24 mouse cellular contexts compared by ENCODE assay signal in genomic region chr9:42357585-42357984, GRCm38 (mm10). TPM values are rescaled to one million over a fixed set of nuclear protein-coding genes. Genes with fewer than 3 reads are reported as not detected.
A peak's percentile ranks its signal among the peaks of the same experiment; 100 is the strongest.
DNase-seq lines count a peak whose midpoint lies in the region; ATAC-seq lines count a peak whose summit lies in the region.
"Had no signal": no experiment of that assay in that cellular context is flagged by ENCODE, and none has a peak within 500 bp of the region (broad histone marks: within the 10 kb centered on the region; RNA-seq: fewer than 3 reads in every experiment).

No protein-coding gene starts in this region.

- 0 out of 2 replicates have a peak, but pooled peaks cover 4% of the 10 kb centered on the region for H3K27me3 ChIP-seq in neural tube, embryonic 12.5 days (replicated peaks)
- no peaks in the 10 kb centered on the region for H3K27me3 ChIP-seq in neural tube, embryonic 15.5 days (replicated peaks)
- H3K27me3 ChIP-seq: embryonic facial prominence, embryonic 12.5 days; forebrain, embryonic 13.5 days; forebrain, embryonic 15.5 days had no signal

- peak; percentile 70; the same call in 1 of the 2 replicates for ATAC-seq in neural tube, embryonic 12.5 days (ENCODE audit: low FRiP score, low read depth)
- no peak for ATAC-seq in neural tube, embryonic 15.5 days (ENCODE audit: low FRiP score)
- ATAC-seq: activated CD4-positive, CD25-positive, alpha-beta regulatory T cell, adult 4 months; CD4-positive, CD25-positive, alpha-beta regulatory T cell, adult 4 months; forebrain, embryonic 13.5 days; forebrain, embryonic 15.5 days; forebrain, postnatal 0 days; Patski had no signal

- DNase-seq in embryo, embryonic 10.5 days (ENCODE audit: low spot score) = peak; percentile 28
- no peak for DNase-seq in embryo, embryonic 9.5 days (ENCODE audit: extremely low spot score)
- no peak for DNase-seq in retina, postnatal 1 day
- DNase-seq: adrenal gland, adult 8-10 months; adrenal gland, postnatal 14 days; adrenal gland, postnatal 36 days; B cell, adult 2 months; cerebellum, adult 11-12 months; cerebellum, adult 2 months; cerebellum, adult 9-10 months; cerebellum, postnatal 10 days; cerebellum, postnatal 25 days; embryo, embryonic 11 days; forebrain, postnatal 0 days had no signal

- no peak overlapping the region for H3K4me2 ChIP-seq in neural tube, embryonic 12.5 days (replicated peaks)
- H3K4me2 ChIP-seq in neural tube, embryonic 15.5 days = no peak overlapping the region
- H3K4me2 ChIP-seq: embryonic facial prominence, embryonic 12.5 days; forebrain, embryonic 13.5 days; forebrain, embryonic 15.5 days had no signal

- H3K36me3 ChIP-seq in neural tube, embryonic 12.5 days = no peaks in the 10 kb centered on the region
- H3K36me3 ChIP-seq in neural tube, embryonic 15.5 days = no peaks in the 10 kb centered on the region
- H3K36me3 ChIP-seq: embryonic facial prominence, embryonic 10.5 days; embryonic facial prominence, embryonic 12.5 days; forebrain, embryonic 15.5 days; G1E had no signal

- no peak overlapping the region for H3K9ac ChIP-seq in neural tube, embryonic 12.5 days
- no peak overlapping the region for H3K9ac ChIP-seq in neural tube, embryonic 15.5 days (replicated peaks)
- H3K9ac ChIP-seq: embryonic facial prominence, embryonic 12.5 days; forebrain, embryonic 13.5 days; forebrain, embryonic 15.5 days; forebrain, postnatal 0 days had no signal

- H3K4me3 ChIP-seq in neural tube, embryonic 12.5 days = no peak overlapping the region
- no peak overlapping the region for H3K4me3 ChIP-seq in neural tube, embryonic 15.5 days (replicated peaks)
- H3K4me3 ChIP-seq: embryonic facial prominence, embryonic 10.5 days; embryonic facial prominence, embryonic 12.5 days; forebrain, embryonic 13.5 days; forebrain, embryonic 15.5 days had no signal

- no peaks in the 10 kb centered on the region for H3K9me3 ChIP-seq in neural tube, embryonic 12.5 days
- H3K9me3 ChIP-seq in neural tube, embryonic 15.5 days (replicated peaks) = no peaks in the 10 kb centered on the region
- H3K9me3 ChIP-seq: embryonic facial prominence, embryonic 10.5 days; embryonic facial prominence, embryonic 12.5 days; forebrain, embryonic 13.5 days; forebrain, embryonic 15.5 days; G1E had no signal

- no peak overlapping the region for H3K27ac ChIP-seq in neural tube, embryonic 12.5 days
- H3K27ac ChIP-seq in neural tube, embryonic 15.5 days (replicated peaks) = no peak overlapping the region
- H3K27ac ChIP-seq: embryonic facial prominence, embryonic 10.5 days; embryonic facial prominence, embryonic 12.5 days; forebrain, embryonic 13.5 days; forebrain, embryonic 15.5 days had no signal

- peaks cover 7% of the 10 kb centered on the region for H3K4me1 ChIP-seq in neural tube, embryonic 12.5 days
- H3K4me1 ChIP-seq in neural tube, embryonic 15.5 days = peaks cover 3% of the 10 kb centered on the region; the same call in 1 of the 2 replicates
- H3K4me1 ChIP-seq: embryonic facial prominence, embryonic 10.5 days; forebrain, embryonic 15.5 days had no signal

- WGBS in neural tube, embryonic 12.5 days = 25% methylated on average over 4 of the region's 4 CpGs
- 17% methylated on average over 4 of the region's 4 CpGs for WGBS in neural tube, embryonic 15.5 days

RNA-seq across cellular contexts. Expression of gene Tecta, which starts 42.1 kb away (rescaled TPM):
- polyA plus RNA-seq in neural tube, embryonic 12.5 days (2016; fragmentation: Nextera tagmentation; extraction: Ambion mirVana) = 0.74 and 0.76 TPM in 2 replicates
- polyA plus RNA-seq in neural tube, embryonic 15.5 days (2015; fragmentation: Nextera tagmentation; extraction: Ambion mirVana) = 0.42 and 0.68 TPM in 2 replicates
- polyA plus RNA-seq: activated CD4-positive, CD25-positive, alpha-beta regulatory T cell, adult 4 months; CD4-positive, CD25-positive, alpha-beta regulatory T cell, adult 4 months; G1E had no signal
